Mouse (Mus musculus) testis, adult 2 months (tissue): ENCODE results near the gene Gnat1.

ENCODE experiments used
- CTCF ChIP-seq: fragments of 200-500 bp; IDR thresholded peaks from 2 replicates; pipeline ENCODE4 v1.5.1; 2012; ENCODE audit warnings: low read depth, mild to moderate bottlenecking, inconsistent platforms, low read length, moderate library complexity; ENCODE audit not compliant: control insufficient read depth, insufficient read depth, insufficient replicate concordance
- POLR2A ChIP-seq: fragments of 200-500 bp; IDR thresholded peaks from 2 replicates; pipeline ENCODE4 v1.6.1; 2012; ENCODE audit warnings: low read depth, mild to moderate bottlenecking, inconsistent platforms, low read length, moderate library complexity; ENCODE audit not compliant: control insufficient read depth

DNA sequence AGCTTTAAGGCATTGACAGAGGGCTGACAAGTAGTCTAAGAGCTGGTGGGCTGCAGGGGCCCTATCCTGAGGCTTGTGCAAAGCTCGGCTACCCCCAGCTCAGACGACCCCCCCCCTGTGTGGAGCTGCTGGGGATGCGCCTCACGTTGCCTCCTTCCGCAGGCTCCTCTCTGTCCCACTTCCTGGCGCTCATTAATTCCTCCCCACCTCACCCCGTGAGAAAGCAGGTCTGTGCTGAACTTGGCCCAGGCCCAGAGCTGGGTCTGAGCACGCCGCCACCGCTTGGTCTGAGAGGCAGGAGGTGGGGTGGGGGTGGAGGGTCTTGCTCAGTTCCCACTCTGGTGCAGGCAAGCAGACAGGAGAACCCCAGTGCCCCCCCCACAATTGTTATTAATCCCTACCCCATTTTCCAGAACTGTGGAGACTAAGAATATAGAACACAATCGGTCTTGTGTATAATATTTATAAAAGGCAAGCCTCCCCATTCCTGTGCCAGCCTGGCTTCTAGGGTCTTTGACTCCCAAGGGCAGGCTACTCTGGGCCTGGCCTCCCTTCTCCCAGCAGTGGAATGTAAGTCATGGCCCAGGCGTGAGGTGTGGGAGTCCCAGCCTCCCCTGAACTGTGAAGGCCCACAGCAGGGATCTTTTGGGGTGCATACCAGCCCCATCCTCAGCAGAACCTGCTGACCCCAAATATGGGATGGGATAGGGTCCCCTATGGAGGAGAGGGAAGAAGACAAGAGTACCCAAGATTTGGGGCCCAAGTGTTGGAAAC is 28.6 kb downstream of the Gnat1 start:
- TF ChIP-seq POLR2A: no peak
- TF ChIP-seq CTCF: no peak
